Mouse (Mus musculus): Measurements from ENCODE around the gene Cfap52. TPM values are rescaled to one million over a fixed set of nuclear protein-coding genes. Genes with fewer than 3 reads are reported as not detected.

Gene Cfap52
- polyA plus RNA-seq (2016; fragmentation: Nextera tagmentation; extraction: Ambion mirVana) = 0.45 and 0.53 TPM in 2 replicates

- H3K36me3 ChIP-seq = peaks cover 7% of the 10 kb centered on the region; the same call in 1 of the 2 replicates
- H3K27ac ChIP-seq = no peak within 1 kb of the TSS
- 5% methylated on average over 15 of the region's 15 CpGs for WGBS
- H3K4me3 ChIP-seq (replicated peaks) = peak within 1 kb of the TSS; percentile 75
- ATAC-seq (ENCODE audit: insufficient number of reproducible peaks, insufficient read depth, low FRiP score, low TSS enrichment, low read depth) = no peak
- no peaks in the 10 kb centered on the region for H3K27me3 ChIP-seq
- no peaks in the 10 kb centered on the region for H3K9me3 ChIP-seq
- H3K9ac ChIP-seq (replicated peaks) = peak within 1 kb of the TSS; percentile 77
- peak within 1 kb of the TSS; percentile 87 for H3K4me2 ChIP-seq
- H3K4me1 ChIP-seq (replicated peaks) = no peaks in the 10 kb centered on the region; the same call in 1 of the 2 replicates
These were observed at the start of gene Cfap52 for GRCm38 (mm10) chr11:67965242-67965883. Cfap52 (minus strand) TSS chr11:67965651.

GRCm38 (mm10) chr11:68012207-68012606, 46.8 kb upstream of the Cfap52 start:
- Histone ChIP-seq H3K27ac (no peak overlapping the region), H3K9ac (replicated peaks) (no peak overlapping the region), H3K4me2 (no peak overlapping the region), H3K36me3 (no peaks in the 10 kb centered on the region), H3K9me3 (no peaks in the 10 kb centered on the region), H3K27me3 (no peaks in the 10 kb centered on the region), H3K4me1 (replicated peaks) (0 out of 2 replicates have a peak, but pooled peaks cover 5% of the 10 kb centered on the region), H3K4me3 (replicated peaks) (no peak overlapping the region)
- 86% methylated on average over 7 of the region's 7 CpGs for WGBS
- no peak for ATAC-seq (ENCODE audit: insufficient number of reproducible peaks, insufficient read depth, low FRiP score, low TSS enrichment, low read depth)

- no peak overlapping the region for H3K4me3 ChIP-seq (replicated peaks)
- H3K9me3 ChIP-seq = no peaks in the 10 kb centered on the region
- 64% methylated on average over 5 of the region's 5 CpGs for WGBS
- peaks cover 5% of the 10 kb centered on the region; the same call in 1 of the 2 replicates for H3K4me1 ChIP-seq (replicated peaks)
- no peaks in the 10 kb centered on the region for H3K36me3 ChIP-seq
- H3K4me2 ChIP-seq = no peak overlapping the region
- H3K27ac ChIP-seq = no peak overlapping the region
- H3K27me3 ChIP-seq = no peaks in the 10 kb centered on the region
- ATAC-seq (ENCODE audit: insufficient number of reproducible peaks, insufficient read depth, low FRiP score, low TSS enrichment, low read depth) = no peak
- H3K9ac ChIP-seq (replicated peaks) = no peak overlapping the region
These were observed 43.9 kb upstream of the Cfap52 start for GRCm38 (mm10) chr11:68009377-68009776.

GRCm38 (mm10) chr11:68007645-68008044, 42.2 kb upstream of the Cfap52 start:
- H3K4me2 ChIP-seq = no peak overlapping the region
- H3K27ac ChIP-seq = no peak overlapping the region
- no peak overlapping the region for H3K9ac ChIP-seq (replicated peaks)
- WGBS = 52% methylated on average over 6 of the region's 6 CpGs
- H3K4me1 ChIP-seq (replicated peaks) = peaks cover 3% of the 10 kb centered on the region; the same call in 1 of the 2 replicates
- H3K9me3 ChIP-seq = no peaks in the 10 kb centered on the region
- H3K36me3 ChIP-seq = no peaks in the 10 kb centered on the region
- no peak overlapping the region for H3K4me3 ChIP-seq (replicated peaks)
- no peak for ATAC-seq (ENCODE audit: insufficient number of reproducible peaks, insufficient read depth, low FRiP score, low TSS enrichment, low read depth)
- H3K27me3 ChIP-seq = no peaks in the 10 kb centered on the region

- WGBS = 38% methylated on average over 8 of the region's 8 CpGs
- no peaks in the 10 kb centered on the region for H3K36me3 ChIP-seq
- ATAC-seq (ENCODE audit: insufficient number of reproducible peaks, insufficient read depth, low FRiP score, low TSS enrichment, low read depth) = no peak
These were observed 40.9 kb upstream of the Cfap52 start for GRCm38 (mm10) chr11:68006216-68006789.

GRCm38 (mm10) chr11:68004191-68004590, 38.7 kb upstream of the Cfap52 start:
- 21% methylated on average over 6 of the region's 6 CpGs for WGBS
- Histone ChIP-seq H3K9ac (replicated peaks) (no peak overlapping the region), H3K9me3 (no peaks in the 10 kb centered on the region), H3K4me2 (no peak overlapping the region), H3K27ac (no peak overlapping the region), H3K4me3 (replicated peaks) (no peak overlapping the region), H3K4me1 (replicated peaks) (peaks cover 3% of the 10 kb centered on the region; the same call in 1 of the 2 replicates), H3K36me3 (no peaks in the 10 kb centered on the region), H3K27me3 (no peaks in the 10 kb centered on the region)
- ATAC-seq (ENCODE audit: insufficient number of reproducible peaks, insufficient read depth, low FRiP score, low TSS enrichment, low read depth) = no peak

More at GRCm38 (mm10) chr11:68006216-68006789, 40.9 kb upstream of the Cfap52 start:
- H3K4me1 ChIP-seq (replicated peaks) = peaks cover 3% of the 10 kb centered on the region; the same call in 1 of the 2 replicates
- no peak overlapping the region for H3K27ac ChIP-seq
- no peaks in the 10 kb centered on the region for H3K27me3 ChIP-seq
- H3K4me3 ChIP-seq (replicated peaks) = no peak overlapping the region
- no peak overlapping the region for H3K9ac ChIP-seq (replicated peaks)
- H3K4me2 ChIP-seq = no peak overlapping the region
- H3K9me3 ChIP-seq = no peaks in the 10 kb centered on the region

- no peak overlapping the region for H3K9ac ChIP-seq (replicated peaks)
- no peak overlapping the region for H3K4me3 ChIP-seq (replicated peaks)
- no peaks in the 10 kb centered on the region for H3K4me1 ChIP-seq (replicated peaks)
- H3K4me2 ChIP-seq = no peak overlapping the region
- no peaks in the 10 kb centered on the region for H3K9me3 ChIP-seq
- H3K27ac ChIP-seq = no peak overlapping the region
- ATAC-seq (ENCODE audit: insufficient number of reproducible peaks, insufficient read depth, low FRiP score, low TSS enrichment, low read depth) = no peak
- WGBS = 68% methylated on average over 5 of the region's 5 CpGs
- no peaks in the 10 kb centered on the region for H3K27me3 ChIP-seq
- H3K36me3 ChIP-seq = no peaks in the 10 kb centered on the region
These were observed 34.2 kb upstream of the Cfap52 start for GRCm38 (mm10) chr11:67999629-68000028.

GRCm38 (mm10) chr11:67998905-67999304, 33.5 kb upstream of the Cfap52 start:
- no peaks in the 10 kb centered on the region for H3K27me3 ChIP-seq
- H3K4me3 ChIP-seq (replicated peaks) = no peak overlapping the region
- 79% methylated on average over 3 of the region's 3 CpGs for WGBS
- no peak for ATAC-seq (ENCODE audit: insufficient number of reproducible peaks, insufficient read depth, low FRiP score, low TSS enrichment, low read depth)
- no peak overlapping the region for H3K4me2 ChIP-seq
- H3K27ac ChIP-seq = no peak overlapping the region
- no peak overlapping the region for H3K9ac ChIP-seq (replicated peaks)
- no peaks in the 10 kb centered on the region for H3K4me1 ChIP-seq (replicated peaks)
- 0 out of 2 replicates have a peak, but pooled peaks cover 3% of the 10 kb centered on the region for H3K36me3 ChIP-seq
- no peaks in the 10 kb centered on the region for H3K9me3 ChIP-seq

GRCm38 (mm10) chr11:67995965-67996364, 30.5 kb upstream of the Cfap52 start:
- H3K27me3 ChIP-seq = no peaks in the 10 kb centered on the region
- H3K4me1 ChIP-seq (replicated peaks) = no peaks in the 10 kb centered on the region
- ATAC-seq (ENCODE audit: insufficient number of reproducible peaks, insufficient read depth, low FRiP score, low TSS enrichment, low read depth) = no peak
- no peak overlapping the region for H3K4me3 ChIP-seq (replicated peaks)
- 77% methylated on average over 4 of the region's 4 CpGs for WGBS
- H3K4me2 ChIP-seq = no peak overlapping the region
- no peak overlapping the region for H3K9ac ChIP-seq (replicated peaks)
- H3K27ac ChIP-seq = no peak overlapping the region
- H3K9me3 ChIP-seq = no peaks in the 10 kb centered on the region
- peaks cover 8% of the 10 kb centered on the region; the same call in 1 of the 2 replicates for H3K36me3 ChIP-seq

- Histone ChIP-seq H3K9me3 (no peaks in the 10 kb centered on the region), H3K36me3 (peaks cover 8% of the 10 kb centered on the region; the same call in 1 of the 2 replicates), H3K27ac (no peak overlapping the region), H3K4me2 (no peak overlapping the region), H3K4me1 (replicated peaks) (no peaks in the 10 kb centered on the region), H3K9ac (replicated peaks) (no peak overlapping the region), H3K4me3 (replicated peaks) (no peak overlapping the region), H3K27me3 (no peaks in the 10 kb centered on the region)
- WGBS = 86% methylated on average over 4 of the region's 4 CpGs
- ATAC-seq (ENCODE audit: insufficient number of reproducible peaks, insufficient read depth, low FRiP score, low TSS enrichment, low read depth) = no peak
These were observed 25.8 kb upstream of the Cfap52 start for GRCm38 (mm10) chr11:67991240-67991639.

GRCm38 (mm10) chr11:67983564-67983963, 18.1 kb upstream of the Cfap52 start:
- WGBS = 86% methylated on average over 6 of the region's 6 CpGs

More at GRCm38 (mm10) chr11:67983564-67983963, 18.1 kb upstream of the Cfap52 start:
- H3K27ac ChIP-seq = no peak overlapping the region
- no peak overlapping the region for H3K9ac ChIP-seq (replicated peaks)
- H3K9me3 ChIP-seq = no peaks in the 10 kb centered on the region
- peaks cover 5% of the 10 kb centered on the region; the same call in 1 of the 2 replicates for H3K36me3 ChIP-seq
- no peak for ATAC-seq (ENCODE audit: insufficient number of reproducible peaks, insufficient read depth, low FRiP score, low TSS enrichment, low read depth)
- H3K4me2 ChIP-seq = no peak overlapping the region
- H3K4me3 ChIP-seq (replicated peaks) = no peak overlapping the region
- H3K27me3 ChIP-seq = no peaks in the 10 kb centered on the region
- H3K4me1 ChIP-seq (replicated peaks) = 0 out of 2 replicates have a peak, but pooled peaks cover 6% of the 10 kb centered on the region

All from limb, embryonic 12.5 days (tissue).